Mouse (Mus musculus) frontal cortex, postnatal 10 days (tissue): ENCODE measurements at regions not wholly inside any gene's neighbourhood (a gene's known extent, or its start where the extent isn't known, plus 50 kb on each side); places are given as distances from the start of the nearest gene placed in this dataset.
A peak's percentile ranks its signal among the peaks of the same experiment; 100 is the strongest.

ENCODE experiments used
- DNase-seq, 2 experiments: peaks; one replicate each; pipeline ENCODE4 v3.0.0; 2022; ENCODE audit warnings: low spot score in 2 of 2, mixed read lengths in 1 of 2

GRCm38 (mm10) chr2:75324146-75324749 is 334.8 kb upstream of the Hnrnpa3 start:
- DNase-seq = no peak

GRCm38 (mm10) chr2:75329598-75329997 is 329.5 kb upstream of the Hnrnpa3 start:
- DNase-seq = no peak

GRCm38 (mm10) chr2:75341310-75341709 is 317.8 kb upstream of the Hnrnpa3 start:
- DNase-seq = no peak

- no peak for DNase-seq
Measured at GRCm38 (mm10) chr2:75341726-75342280, 317.3 kb upstream of the Hnrnpa3 start.

- DNase-seq = no peak
Measured at GRCm38 (mm10) chr2:75350902-75351301, 308.2 kb upstream of the Hnrnpa3 start.

- no peak for DNase-seq
Measured at GRCm38 (mm10) chr2:75351965-75352364, 307.1 kb upstream of the Hnrnpa3 start.

- DNase-seq = no peak
Measured at GRCm38 (mm10) chr2:75352564-75352963, 306.5 kb upstream of the Hnrnpa3 start.

GRCm38 (mm10) chr2:75356691-75357375 is 302.2 kb upstream of the Hnrnpa3 start:
- DNase-seq = no peak

GRCm38 (mm10) chr2:75357516-75357915 is 301.5 kb upstream of the Hnrnpa3 start:
- DNase-seq = no peak

- DNase-seq = no peak
Measured at GRCm38 (mm10) chr2:75360936-75361335, 298.1 kb upstream of the Hnrnpa3 start.

GRCm38 (mm10) chr2:75376666-75377065 is 282.4 kb upstream of the Hnrnpa3 start:
- no peak for DNase-seq

GRCm38 (mm10) chr2:75385551-75386263 is 273.4 kb upstream of the Hnrnpa3 start:
- DNase-seq = no peak

GRCm38 (mm10) chr2:75386636-75387035 is 272.4 kb upstream of the Hnrnpa3 start:
- no peak for DNase-seq

GRCm38 (mm10) chr2:75392041-75392440 is 267.0 kb upstream of the Hnrnpa3 start:
- DNase-seq = no peak

GRCm38 (mm10) chr2:75394928-75395673 is 264.0 kb upstream of the Hnrnpa3 start:
- no peak for DNase-seq

GRCm38 (mm10) chr2:75396016-75396415 is 263.0 kb upstream of the Hnrnpa3 start:
- DNase-seq = peak in 1 of 2 experiments; percentile 11

GRCm38 (mm10) chr2:75400291-75400870 is 258.7 kb upstream of the Hnrnpa3 start:
- DNase-seq = no peak

GRCm38 (mm10) chr2:75403791-75404190 is 255.3 kb upstream of the Hnrnpa3 start:
- DNase-seq = no peak

GRCm38 (mm10) chr2:75405524-75406214 is 253.4 kb upstream of the Hnrnpa3 start:
- no peak for DNase-seq

GRCm38 (mm10) chr2:75406721-75407455 is 252.2 kb upstream of the Hnrnpa3 start:
- DNase-seq = no peak
